Mouse (Mus musculus) inflammation-experienced regulatory T-cells, adult 6 months (primary cell): Measurements from ENCODE around the gene Arg1. TPM values are rescaled to one million over a fixed set of nuclear protein-coding genes. Genes with fewer than 3 reads are reported as not detected.

ENCODE experiments used
- ATAC-seq: one replicate; pipeline ENCODE4 v1.8.0; 2017
- polyA plus RNA-seq, 3 experiments: library from polyadenylated mRNA; unstranded; fragments of 100-300 nt; shearing (Covaris generic); gene quantifications; one replicate each; pipeline ENCODE4 v1.2.1; 2017

Arg1 gene
- polyA plus RNA-seq: 1 to 10 TPM; 2.2 to 6.0 (median 3.7) TPM

DNA sequence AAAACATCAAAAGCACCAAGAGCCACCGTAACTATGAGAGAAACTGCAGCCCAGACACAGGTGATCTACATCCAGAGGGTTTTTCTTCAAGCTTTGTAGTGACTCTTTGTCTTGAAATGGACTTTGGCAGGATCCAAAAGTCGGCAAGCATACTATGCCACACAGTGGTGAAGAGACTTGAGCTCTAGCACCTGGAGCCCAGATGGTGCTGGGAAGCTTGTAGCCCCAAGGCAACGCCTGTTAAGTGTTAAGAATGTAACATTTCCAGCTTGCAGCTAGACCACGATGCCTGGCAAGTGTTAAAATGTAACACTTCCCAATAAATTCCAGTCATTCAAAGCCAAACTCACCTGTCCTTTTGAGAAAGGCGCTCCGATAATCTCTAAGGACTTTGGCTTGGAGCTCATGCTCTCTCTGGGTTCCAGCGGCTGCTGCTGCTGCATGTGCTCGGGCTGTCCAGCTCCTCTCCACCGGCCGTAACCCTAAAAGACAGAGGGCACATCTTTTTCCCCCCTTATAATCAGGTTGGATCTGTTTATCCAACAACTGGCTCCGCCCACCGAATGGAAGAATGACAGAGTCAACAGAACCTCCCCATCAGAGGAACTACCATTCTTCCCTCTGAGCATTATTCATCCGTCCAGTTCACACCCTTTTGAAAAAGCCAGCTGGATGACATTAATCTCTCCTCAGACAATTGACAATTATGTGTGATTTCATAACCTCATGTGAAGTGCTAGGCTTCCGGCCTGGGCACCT lies at the start of gene Arg1:
Arg1 (minus strand) TSS at position 523 of the 759 bp plus-strand sequence.
- no peak for ATAC-seq

DNA sequence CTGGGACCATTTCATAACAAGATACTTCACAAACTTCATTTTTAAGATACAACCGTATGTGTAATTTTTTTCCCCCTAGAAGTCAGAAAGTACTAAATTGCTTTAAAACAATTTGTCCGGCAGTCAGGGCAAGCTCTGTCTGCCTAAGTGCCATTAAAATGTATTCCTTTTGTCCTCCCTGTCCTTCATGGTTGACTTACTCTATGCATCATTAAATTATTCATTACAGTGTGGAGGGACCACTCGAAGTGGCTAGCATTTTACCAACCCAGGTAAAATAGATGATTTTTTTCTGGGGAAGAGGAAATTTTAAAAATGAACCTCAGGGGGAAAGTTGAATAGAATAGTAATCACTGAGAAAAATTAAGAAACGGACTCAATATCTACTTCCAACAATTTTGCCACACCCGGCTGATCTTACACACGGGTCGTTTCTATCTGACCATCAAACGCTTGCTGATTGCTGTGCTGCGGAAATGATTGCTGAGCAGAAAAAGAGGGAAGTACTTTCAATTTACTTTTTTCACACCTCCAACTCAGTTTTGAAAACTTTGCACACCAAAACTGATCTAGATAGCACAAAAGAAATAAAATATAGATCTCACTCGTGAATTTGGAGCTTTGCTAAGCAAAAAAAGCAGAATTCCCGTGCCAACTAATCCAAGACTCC lies 46.7 kb upstream of the Arg1 start:
- no peak for ATAC-seq

DNA sequence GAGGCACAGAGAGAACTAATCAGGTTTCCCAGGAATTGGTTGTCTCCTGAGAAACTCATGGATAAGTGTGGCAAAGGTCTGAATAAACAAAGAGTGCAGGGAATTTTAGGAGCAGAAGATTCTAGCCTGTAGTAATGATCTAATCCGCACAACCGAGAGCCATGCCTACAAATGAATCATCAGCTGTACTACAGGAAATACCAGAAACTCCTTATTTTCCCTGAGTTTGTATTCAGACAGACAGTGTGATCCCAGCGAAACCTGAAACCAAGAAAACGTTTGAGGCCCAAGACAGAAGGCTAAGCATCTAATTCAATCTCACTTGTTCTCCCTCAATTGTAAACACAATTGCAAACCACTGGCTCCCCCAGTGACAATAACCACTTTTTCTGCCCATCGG lies 46.1 kb upstream of the Arg1 start:
- ATAC-seq: no peak

DNA sequence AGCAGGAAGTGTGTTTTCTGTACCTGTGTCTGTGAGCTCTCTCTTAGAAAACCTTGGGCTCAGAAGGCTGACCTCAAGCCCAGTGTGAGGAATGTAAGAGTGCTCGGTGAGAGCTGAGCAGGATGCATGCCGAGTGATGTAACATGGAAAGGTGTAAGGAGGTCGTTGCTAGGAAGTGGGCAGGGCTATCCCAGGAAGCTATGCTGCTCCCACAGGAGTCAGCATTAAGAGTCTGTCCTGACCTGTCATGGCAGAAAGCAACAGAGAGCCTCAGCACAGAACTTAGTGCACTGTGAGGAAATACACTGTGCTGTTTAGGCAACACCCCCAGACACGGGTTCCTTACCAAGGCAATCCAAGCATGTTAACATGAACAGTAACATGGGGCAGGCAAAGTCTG lies 45.6 kb upstream of the Arg1 start:
- no peak for ATAC-seq

DNA sequence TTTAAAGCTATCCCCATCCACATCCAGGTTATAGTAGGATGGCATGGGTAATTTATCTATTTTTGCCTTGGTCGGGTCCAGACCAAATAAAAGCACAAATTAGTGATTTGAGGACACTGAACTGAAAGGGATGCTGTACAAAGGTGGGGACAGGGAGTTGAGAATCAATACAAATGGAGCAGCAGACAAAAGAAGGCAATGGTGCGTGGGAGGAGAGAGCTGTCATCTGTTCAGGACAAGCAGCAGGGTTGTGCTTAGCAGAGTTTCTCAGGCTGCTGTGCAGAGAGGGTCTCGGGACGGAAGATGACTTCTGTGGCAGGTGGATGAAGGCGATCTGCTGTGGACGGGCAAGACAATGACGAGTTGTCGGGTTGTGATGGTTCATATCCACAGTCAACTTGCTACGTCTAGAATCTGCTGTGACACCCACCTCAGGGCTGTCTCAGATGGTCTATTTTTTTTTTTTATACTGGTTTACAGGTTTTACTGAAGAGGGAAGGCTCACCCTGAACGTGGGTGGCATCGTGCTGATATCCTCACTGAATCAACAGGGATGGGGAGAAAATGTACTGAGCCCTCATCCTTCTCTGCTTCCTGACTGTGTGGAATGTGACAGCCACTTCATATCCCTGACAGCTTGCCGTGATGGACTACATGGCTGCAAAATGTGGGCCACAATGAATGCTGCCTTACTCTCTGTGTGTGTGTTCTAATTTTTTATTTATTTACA lies 38.7 kb upstream of the Arg1 start:
- ATAC-seq: no peak

DNA sequence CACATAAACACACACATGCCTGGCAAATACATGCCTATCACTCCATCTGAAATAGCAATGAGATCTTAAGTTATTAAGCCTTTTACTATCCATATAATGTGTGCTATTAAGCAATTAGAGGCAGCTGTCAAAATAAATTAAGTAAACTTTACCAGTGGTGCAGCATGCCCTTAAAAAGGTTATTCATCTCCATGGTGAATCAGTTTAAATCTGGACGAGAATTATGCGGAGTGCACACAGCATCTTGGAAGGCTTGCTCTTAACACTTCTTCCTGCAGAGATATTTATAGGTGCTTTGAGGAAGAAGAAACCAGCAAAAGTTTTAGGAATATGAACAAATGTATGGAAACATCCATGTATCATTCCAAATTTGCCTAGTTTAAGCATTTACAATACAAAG lies 34.6 kb upstream of the Arg1 start:
- no peak for ATAC-seq

DNA sequence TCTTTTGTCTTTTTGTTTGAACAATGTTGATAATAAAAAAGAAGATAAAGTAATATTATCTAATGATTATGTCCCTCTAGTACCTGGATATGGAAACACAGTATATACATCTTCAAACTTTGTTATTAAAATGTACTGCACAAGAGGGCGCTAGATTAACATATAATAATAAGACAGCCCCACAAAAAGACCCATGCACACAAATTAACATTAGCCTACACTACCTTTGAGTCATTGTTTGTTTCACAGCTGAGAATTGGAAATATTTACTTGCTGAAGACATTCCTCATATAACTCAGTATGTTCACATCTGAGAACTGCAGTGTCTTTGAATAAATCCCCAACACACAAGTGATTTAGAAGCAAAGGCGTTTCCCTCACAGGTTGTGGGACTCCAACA lies 33.8 kb upstream of the Arg1 start:
- ATAC-seq: peak; percentile 32

DNA sequence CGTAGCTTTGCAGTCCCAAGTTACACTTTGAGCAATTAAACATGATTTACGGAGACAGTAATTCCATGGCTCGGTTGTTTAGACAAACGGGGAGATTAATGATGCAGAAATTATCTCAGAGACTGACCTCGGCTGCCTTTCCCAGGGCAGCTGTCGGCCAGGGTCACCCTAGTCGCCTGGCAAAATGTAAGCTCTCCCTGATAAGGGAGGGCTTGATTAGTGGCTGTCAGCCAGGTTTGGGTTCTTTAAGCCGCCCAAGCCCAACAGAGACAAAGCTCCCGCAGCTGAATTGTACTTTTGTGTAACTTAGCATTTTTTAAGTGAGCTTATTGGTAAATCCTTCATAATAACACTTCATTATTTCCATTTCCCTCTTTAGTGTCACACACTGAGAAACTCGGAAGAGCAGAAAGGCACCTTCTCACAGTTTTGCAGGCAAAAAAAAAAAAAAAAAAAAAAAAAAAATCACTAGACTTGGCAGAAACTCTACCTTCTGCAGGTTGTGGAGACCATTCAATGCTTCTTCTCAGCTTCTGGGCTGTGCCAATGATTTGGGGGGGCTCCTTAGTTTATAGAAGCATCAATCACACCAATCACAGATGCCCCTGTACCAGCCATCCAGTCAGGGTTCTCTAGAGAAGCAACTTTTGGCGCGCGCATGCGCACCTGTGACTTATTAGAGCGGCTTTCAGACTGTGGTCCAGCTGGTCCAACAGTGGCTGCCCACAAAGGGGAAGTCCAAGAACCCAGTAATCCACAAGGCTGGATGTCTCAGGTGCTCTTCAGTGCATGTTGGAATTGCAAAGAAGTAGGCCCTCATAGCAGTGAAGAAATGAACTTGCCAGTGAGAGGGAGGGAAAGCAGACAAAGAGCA lies 32.0 kb upstream of the Arg1 start:
- no peak for ATAC-seq

DNA sequence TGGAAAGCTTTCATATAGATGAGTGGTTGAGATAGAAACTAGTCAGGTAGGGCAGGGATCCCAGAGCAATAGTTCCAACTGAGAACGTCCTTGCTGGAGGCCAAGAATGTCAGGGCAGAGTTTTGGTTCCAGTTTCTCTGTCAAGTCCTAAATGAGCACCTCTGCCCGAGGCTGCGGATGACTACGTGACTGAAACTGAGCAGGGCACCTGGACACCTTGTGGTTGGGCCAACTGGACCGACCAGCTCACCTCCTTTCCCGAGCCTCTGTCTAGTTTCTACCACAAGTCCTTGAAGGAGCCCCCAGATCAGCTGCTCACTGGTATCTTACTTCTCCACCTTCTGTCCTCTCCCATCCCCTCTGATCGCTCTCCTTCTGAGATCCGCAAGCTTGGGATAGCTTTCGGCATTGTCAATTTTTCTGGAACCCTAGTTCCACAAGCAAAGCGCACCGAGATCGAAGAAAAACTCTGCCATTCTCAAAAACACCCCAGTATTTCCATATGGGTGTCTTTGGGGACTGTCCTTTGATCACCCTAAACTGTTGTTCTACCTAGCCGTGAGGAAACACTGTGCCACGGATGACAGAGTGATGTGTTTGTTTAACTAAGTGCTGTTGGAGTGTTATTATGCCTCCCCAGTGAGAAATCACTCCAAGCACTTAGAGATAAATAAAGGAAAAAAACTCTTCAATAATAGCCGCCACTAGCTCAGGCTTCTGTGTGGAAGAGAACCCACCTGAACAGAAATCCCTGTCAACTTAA lies 31.2 kb upstream of the Arg1 start:
- ATAC-seq: no peak

DNA sequence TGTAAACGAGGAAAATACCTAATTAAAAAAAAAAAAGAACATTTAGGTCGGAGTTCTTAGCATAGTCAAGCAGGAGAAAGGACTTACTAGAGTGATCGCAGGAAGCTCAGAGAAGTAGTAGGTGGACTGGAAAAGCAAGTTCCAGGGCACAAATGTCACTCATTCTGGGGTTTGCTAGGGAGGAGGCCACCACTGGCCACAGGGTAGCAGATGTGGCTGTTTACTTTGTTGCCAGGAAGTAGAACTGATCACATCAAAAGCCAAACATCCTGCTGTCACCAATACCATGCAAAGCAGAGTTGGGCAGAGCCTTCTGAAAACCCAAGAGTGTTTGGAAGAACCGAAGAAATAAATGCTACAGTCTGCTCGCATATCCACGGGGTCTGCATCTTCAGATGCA lies 26.6 kb upstream of the Arg1 start:
- ATAC-seq: no peak

DNA sequence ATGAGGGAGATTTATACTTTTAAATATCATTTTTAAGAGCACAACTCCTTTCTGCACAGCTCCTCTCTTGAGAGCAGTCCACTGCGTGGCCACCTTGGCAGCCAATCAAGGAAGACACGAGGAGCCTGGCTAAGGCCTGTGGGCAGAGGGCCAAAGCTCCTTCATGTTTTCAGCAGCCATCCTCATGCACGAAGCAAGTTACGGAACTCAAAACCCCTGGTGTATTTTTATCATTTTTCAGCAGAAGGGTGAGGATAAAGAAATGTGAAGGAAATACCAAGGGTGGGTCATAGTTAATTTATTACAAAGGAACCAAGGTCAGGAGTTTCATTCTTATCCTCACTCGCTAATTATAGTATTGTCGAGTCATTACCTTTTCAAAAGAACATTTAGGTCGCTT lies 25.3 kb upstream of the Arg1 start:
- no peak for ATAC-seq

DNA sequence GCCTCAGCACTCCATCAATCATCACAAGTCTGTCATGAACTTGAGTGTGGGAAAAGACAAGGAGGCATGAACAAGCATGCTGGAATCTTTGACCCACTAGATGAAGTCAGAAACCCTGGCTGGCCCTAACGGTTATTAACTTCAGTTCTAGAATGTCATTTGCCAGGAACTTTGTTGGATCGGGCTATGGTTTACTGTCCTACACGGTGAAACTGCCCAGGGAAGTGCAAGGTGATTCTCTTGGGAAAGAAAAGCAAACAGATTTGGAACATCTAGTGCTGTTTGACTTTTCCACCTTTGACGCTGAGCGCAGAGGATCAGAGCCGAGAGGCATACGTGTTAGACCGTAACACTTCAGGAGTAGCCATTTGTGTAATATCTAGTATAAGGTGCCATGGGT lies 24.3 kb upstream of the Arg1 start:
- ATAC-seq: no peak

DNA sequence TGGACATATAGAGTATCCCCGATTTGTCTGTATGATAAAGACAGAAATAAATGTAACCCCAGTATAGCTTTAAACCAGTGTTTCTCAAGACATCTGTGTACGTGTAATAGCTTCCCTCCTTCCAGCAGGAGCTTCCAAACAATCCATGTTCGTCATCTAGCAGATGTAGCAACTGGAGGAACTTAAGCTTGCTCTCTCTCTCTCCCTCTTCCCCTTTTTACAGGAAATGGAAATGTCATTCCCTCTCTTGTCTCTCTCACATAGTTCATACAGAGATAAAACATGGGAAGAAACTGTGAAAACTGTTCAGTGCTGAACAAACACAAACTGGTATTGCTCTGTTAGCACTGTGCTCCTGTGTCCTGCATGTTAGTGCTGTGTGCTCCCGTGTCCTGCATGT lies 22.9 kb upstream of the Arg1 start:
- no peak for ATAC-seq

DNA sequence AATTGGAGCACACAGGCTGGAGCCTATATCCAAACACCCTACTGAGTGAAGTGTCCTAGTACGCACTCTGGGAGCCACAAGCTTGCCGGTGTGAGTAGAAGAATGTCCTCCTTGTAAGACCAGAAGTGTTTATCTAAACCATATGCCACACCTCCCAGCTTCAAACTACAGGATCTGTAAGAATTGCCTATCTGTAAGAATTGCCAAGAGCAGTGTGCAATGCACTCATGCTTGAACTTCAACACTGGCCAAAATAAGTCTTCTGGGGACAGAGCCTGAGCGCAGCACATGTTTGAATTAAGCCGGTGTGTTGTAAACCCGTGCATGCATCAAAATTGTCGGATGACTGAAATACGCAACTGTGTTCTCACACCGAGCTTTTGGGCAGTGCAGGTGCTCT lies 21.0 kb upstream of the Arg1 start:
- ATAC-seq: no peak

DNA sequence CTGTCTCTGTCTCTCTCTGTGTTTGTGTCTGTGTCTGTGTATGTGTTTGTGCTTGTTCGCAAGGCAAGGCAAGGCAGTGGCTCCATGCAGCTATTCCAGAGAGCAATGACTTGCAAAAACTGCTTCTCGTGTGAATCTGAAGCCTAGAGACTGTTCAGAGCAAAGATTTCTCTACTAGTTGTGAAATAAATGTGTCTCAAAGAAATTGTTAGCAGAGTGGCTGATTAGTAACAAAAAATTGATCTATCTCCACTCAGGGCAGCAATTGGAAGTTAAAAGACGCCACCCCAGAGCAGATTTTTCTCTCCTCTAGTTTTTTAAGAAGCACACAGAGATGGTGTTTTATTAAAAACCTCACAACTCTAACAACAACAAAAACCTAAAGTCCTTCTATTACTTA lies 20.6 kb upstream of the Arg1 start:
- no peak for ATAC-seq

DNA sequence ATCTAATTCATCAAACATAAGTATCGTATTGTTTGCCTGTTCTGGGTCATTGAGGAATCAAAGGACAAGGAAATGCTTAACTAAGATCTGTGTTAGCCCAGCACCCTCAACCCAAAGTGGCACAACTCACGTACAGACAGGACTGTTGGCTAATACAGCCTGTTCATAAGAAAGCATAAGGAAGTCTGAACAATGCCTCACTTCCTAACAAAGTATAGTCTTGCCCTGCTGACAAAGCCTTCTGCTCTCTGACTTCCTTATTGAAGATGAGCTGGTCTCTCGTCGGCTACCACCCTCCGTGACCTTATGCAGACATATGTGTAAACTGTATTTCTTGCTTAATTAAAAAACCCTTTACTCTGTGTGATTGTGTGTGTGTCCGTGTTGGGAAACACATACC lies 2.9 kb upstream of the Arg1 start:
- no peak for ATAC-seq

DNA sequence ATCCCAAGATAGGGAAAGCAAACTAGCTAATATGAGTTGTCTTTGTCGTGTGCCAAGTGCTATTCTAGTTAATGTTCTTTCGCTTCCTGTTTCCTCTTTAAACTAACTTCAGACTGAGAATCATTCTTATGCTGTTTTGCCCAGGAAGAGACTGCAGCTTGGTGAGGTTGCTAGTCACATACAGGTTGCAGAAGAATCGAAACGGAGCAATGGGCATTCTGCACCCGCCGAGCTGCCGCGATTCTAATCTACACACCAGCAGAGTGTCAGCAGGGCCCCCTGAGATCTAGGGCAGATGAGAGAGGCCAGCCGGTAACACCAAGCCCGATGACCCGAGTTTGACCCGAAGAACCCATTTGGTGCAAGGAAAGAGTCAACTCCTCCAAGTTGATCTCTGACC lies 788 bp upstream of the Arg1 start:
- ATAC-seq: peak; percentile 57

DNA sequence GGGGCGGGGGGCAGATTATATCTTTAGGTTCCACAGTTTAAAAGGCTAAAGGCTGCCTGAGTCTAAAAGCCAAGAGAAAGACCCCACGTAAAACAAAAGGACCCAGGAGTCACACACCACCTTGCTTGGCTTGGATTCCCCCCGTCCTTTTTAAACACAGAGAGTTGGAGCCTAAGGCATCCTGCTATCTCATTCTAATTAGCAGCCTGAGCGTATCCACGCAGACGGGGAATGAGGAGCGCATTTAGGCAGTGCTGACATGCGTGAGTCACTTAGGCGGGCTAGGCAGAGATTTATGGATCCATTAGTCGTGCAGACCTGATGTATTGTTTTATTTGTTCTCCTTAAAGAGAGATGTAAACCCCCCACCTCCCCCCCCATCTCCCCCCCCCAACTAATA lies 904 bp downstream of the Arg1 start:
- no peak for ATAC-seq

DNA sequence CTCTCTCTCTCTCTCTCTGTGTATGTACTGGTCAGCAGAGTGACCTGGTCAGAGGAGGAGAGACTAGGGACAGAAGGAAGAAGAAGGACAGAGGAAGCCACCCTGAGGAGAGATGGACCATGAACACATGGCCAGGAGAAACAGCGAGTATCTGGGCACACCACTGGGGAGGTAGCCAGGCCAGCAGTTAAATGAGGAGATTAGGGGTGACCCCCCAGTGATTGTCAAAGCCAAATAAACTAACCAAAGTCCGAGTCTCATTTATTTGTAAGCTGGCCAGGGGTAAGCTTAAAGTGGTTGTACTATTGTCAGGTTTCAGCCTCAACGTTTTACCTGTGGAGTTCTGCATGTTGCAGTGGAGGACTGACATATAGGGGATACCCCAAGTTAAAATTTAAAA lies 3.0 kb downstream of the Arg1 start:
- no peak for ATAC-seq

DNA sequence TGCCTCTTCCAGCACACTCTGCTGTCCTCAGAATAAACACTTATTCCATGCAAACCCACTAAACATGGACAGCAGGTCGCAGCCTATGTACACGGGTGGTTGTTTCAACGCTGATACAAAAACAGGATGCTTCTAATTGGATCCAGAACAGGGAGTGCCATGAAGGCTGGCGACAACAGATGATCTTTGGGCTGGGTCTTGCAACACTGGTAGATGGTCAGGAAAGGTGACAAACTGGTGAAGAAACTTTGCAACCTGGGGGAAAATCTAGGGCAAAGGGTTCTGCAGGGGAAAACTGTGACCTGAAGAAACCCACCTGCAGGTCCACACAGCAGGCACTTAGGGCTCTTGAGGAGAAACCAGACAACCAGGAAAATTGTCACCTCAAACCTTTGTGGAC lies 4.3 kb downstream of the Arg1 start:
- ATAC-seq: no peak

DNA sequence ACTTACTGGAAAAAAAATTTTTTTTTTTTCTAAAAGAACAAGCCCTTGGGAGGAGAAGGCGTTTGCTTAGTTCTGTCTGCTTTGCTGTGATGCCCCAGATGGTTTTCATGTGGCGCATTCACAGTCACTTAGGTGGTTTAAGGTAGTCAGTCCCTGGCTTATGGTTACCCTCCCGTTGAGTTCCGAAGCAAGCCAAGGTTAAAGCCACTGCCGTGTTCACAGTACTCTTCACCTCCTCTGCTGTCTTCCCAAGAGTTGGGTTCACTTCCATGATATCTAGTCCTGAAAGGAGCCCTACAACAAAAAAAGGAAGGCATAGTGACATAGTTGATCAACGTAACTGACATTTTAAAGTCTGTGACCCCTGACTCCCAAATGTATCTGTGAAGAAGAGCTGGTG lies 11.8 kb downstream of the Arg1 start:
- ATAC-seq: no peak

DNA sequence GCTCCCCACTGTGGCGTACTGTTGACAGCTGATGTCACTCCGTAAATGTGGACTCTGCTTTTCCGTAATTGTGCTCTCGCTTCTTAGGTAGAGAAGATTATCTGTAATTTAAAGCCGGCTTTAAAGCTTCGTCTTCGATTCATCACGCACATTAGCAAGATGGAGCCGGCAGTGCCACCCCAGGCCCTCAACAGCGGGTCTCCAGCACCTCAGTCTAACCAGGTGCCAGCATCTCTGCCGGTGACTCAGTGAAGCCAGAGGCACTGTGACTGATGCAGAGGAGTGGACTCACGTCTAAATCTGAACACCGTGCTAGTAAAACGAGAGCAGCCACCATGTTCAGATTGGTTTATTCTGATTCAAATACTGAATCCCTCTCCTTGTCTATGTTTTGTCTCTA lies 14.7 kb downstream of the Arg1 start:
- no peak for ATAC-seq
